In the genomic region with DNA sequence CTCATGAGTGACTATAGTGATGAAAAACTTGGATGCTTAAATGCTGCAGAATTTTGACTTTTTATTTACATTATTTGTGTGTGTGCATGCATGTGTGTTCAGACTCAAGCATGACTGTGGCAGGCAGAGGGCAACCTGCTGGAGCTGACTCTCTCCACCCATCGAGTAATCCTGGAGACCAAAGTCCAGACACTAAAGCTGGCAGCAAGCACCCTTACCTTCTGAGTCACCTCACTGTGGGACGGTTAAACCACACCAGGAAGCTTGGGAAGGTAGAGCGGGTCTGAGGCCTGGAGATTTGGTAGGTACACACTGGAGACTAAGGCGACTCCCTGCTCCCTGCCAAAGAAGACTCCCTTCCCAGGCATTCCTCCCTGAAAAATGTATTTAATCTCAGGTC, we compare ENCODE assay signal across 20 mouse cellular contexts. TPM values are rescaled to one million over a fixed set of nuclear protein-coding genes. Genes with fewer than 3 reads are reported as not detected.
A peak's percentile ranks its signal among the peaks of the same experiment; 100 is the strongest.
DNase-seq lines count a peak whose midpoint lies in the region; ATAC-seq and TF ChIP-seq lines count a peak whose summit lies in the region.
"Had no signal": no experiment of that assay in that cellular context is flagged by ENCODE, and none has a peak within 500 bp of the region (broad histone marks: within the 10 kb centered on the region; RNA-seq: fewer than 3 reads in every experiment).

No protein-coding gene starts in this region.

- no peaks in the 10 kb centered on the region for H3K4me1 ChIP-seq in limb, embryonic 11.5 days (ENCODE audit: control insufficient read depth, insufficient read depth, low read length)
- H3K4me1 ChIP-seq in limb, embryonic 10.5 days, result no peaks in the 10 kb centered on the region
- H3K4me1 ChIP-seq in ES-E14 (ENCODE audit: control insufficient read depth in 2 of 2, insufficient read depth in 2 of 2, low read length in 2 of 2, poor library complexity in 1 of 2), result peaks cover 0 to 13% of the 10 kb centered on the region in 2 experiments; a peak in 3 of 4 replicates
- H3K4me1 ChIP-seq in stomach, embryonic 14.5 days (ENCODE audit: control insufficient read depth, insufficient read depth, low read length), result no peaks in the 10 kb centered on the region
- H3K4me1 ChIP-seq in embryonic facial prominence, embryonic 10.5 days, result no peaks in the 10 kb centered on the region
- H3K4me1 ChIP-seq: forebrain, embryonic 13.5 days; heart, embryonic 12.5 days; limb, embryonic 15.5 days; midbrain, embryonic 10.5 days had no signal

- no peak overlapping the region for H3K4me2 ChIP-seq in limb, embryonic 11.5 days (ENCODE audit: low read depth, severe bottlenecking)
- no peak overlapping the region for H3K4me2 ChIP-seq in stomach, embryonic 14.5 days (replicated peaks; ENCODE audit: low read depth, low read length)
- H3K4me2 ChIP-seq: forebrain, embryonic 13.5 days; heart, embryonic 12.5 days; limb, embryonic 15.5 days; lung, embryonic 14.5 days had no signal

- no peak for DNase-seq in limb, embryonic 11.5 days (ENCODE audit: low spot score)
- no peak for DNase-seq in limb, embryonic 10.5 days (ENCODE audit: low spot score)
- peak; percentile 7 for DNase-seq in ES-E14 (ENCODE audit: low read depth, low spot score)
- peak; percentile 76 for DNase-seq in kidney, adult 9 months
- DNase-seq in layer of hippocampus, adult 9-11 months, result no peak
- no peak for DNase-seq in urinary bladder, postnatal 25 days (ENCODE audit: low spot score)
- no peak for DNase-seq in embryonic facial prominence, embryonic 10.5 days (ENCODE audit: low spot score)
- DNase-seq: adrenal gland, adult 2 months; gastrocnemius, postnatal 36 days; lung, embryonic 14.5 days; lung, postnatal 4 days; retina, postnatal 1 day; right cerebral cortex, postnatal 4 days had no signal

- in situ Hi-C loops in ES-E14 (cut with MboI; ENCODE audit: low sequenced_read_pairs in 2 of 2, unreplicated experiment in 2 of 2), result no loop called here

- H3K27ac ChIP-seq in limb, embryonic 11.5 days (replicated peaks; ENCODE audit: low read depth, low read length), result no peak overlapping the region
- no peak overlapping the region for H3K27ac ChIP-seq in limb, embryonic 10.5 days
- peak overlapping the region; percentile 56; the same call in 1 of the 2 replicates for H3K27ac ChIP-seq in ES-E14 (ENCODE audit: insufficient read depth, low read depth, low read length, poor library complexity, severe bottlenecking)
- H3K27ac ChIP-seq in stomach, embryonic 14.5 days (ENCODE audit: low read length), result no peak overlapping the region
- no peak overlapping the region for H3K27ac ChIP-seq in embryonic facial prominence, embryonic 10.5 days (replicated peaks)
- H3K27ac ChIP-seq: forebrain, embryonic 13.5 days; layer of hippocampus, adult 2 months; limb, embryonic 15.5 days; midbrain, embryonic 10.5 days had no signal

- 0 out of 2 replicates have a peak, but pooled peaks have one; percentile 26 for ATAC-seq in limb, embryonic 11.5 days (ENCODE audit: insufficient number of reproducible peaks, low FRiP score, low TSS enrichment, low read depth)
- peak; percentile 56; the same call in 1 of the 2 replicates for ATAC-seq in stomach, embryonic 14.5 days (ENCODE audit: insufficient number of reproducible peaks, insufficient read depth, low FRiP score, low read depth)
- ATAC-seq: forebrain, embryonic 13.5 days; hindbrain, embryonic 16.5 days had no signal

- H3K27me3 ChIP-seq in limb, embryonic 11.5 days (ENCODE audit: control insufficient read depth, insufficient read depth, low read length), result no peaks in the 10 kb centered on the region
- H3K27me3 ChIP-seq in limb, embryonic 10.5 days (ENCODE audit: low read depth, poor library complexity, severe bottlenecking), result no peaks in the 10 kb centered on the region
- H3K27me3 ChIP-seq in stomach, embryonic 14.5 days (ENCODE audit: control insufficient read depth, insufficient read depth, low read length), result no peaks in the 10 kb centered on the region
- H3K27me3 ChIP-seq in embryonic facial prominence, embryonic 10.5 days (replicated peaks; ENCODE audit: low read depth, poor library complexity, severe bottlenecking), result no peaks in the 10 kb centered on the region
- H3K27me3 ChIP-seq: forebrain, embryonic 13.5 days; heart, embryonic 12.5 days; limb, embryonic 15.5 days had no signal

- H3K4me3 ChIP-seq in limb, embryonic 11.5 days (ENCODE audit: low read depth, low read length), result no peak overlapping the region
- H3K4me3 ChIP-seq in limb, embryonic 10.5 days, result no peak overlapping the region
- peak overlapping the region in 1 of 2 experiments; percentile 10; a peak in 1 of 4 replicates for H3K4me3 ChIP-seq in ES-E14 (ENCODE audit: insufficient read depth in 1 of 2, low read depth in 1 of 2, low read length in 2 of 2, poor library complexity in 1 of 2, severe bottlenecking in 1 of 2)
- no peak overlapping the region for H3K4me3 ChIP-seq in stomach, embryonic 14.5 days (ENCODE audit: low read depth, low read length)
- H3K4me3 ChIP-seq in embryonic facial prominence, embryonic 10.5 days, result no peak overlapping the region
- H3K4me3 ChIP-seq: forebrain, embryonic 13.5 days; heart, embryonic 12.5 days; layer of hippocampus, adult 2 months; limb, embryonic 15.5 days; midbrain, embryonic 10.5 days had no signal

- 88% methylated on average over 4 of the region's 4 CpGs for WGBS in limb, embryonic 11.5 days
- WGBS in limb, embryonic 10.5 days, result 96% methylated on average over 4 of the region's 4 CpGs
- WGBS in stomach, embryonic 14.5 days, result 77% methylated on average over 4 of the region's 4 CpGs
- WGBS in embryonic facial prominence, embryonic 10.5 days, result 88% methylated on average over 4 of the region's 4 CpGs

- 0 out of 2 replicates have a peak, but pooled peaks cover 2% of the 10 kb centered on the region for H3K36me3 ChIP-seq in limb, embryonic 11.5 days (ENCODE audit: control insufficient read depth, insufficient read depth, low read length)
- peaks cover 15% of the 10 kb centered on the region for H3K36me3 ChIP-seq in limb, embryonic 10.5 days
- H3K36me3 ChIP-seq in ES-E14 (ENCODE audit: control insufficient read depth, insufficient read depth, low read length, poor library complexity, severe bottlenecking), result no peaks in the 10 kb centered on the region
- no peaks in the 10 kb centered on the region for H3K36me3 ChIP-seq in stomach, embryonic 14.5 days (ENCODE audit: control insufficient read depth, insufficient read depth, low read length)
- H3K36me3 ChIP-seq in embryonic facial prominence, embryonic 10.5 days (replicated peaks), result peaks cover 42% of the 10 kb centered on the region

- H3K9me3 ChIP-seq in limb, embryonic 11.5 days (ENCODE audit: control insufficient read depth, low read length), result no peaks in the 10 kb centered on the region
- H3K9me3 ChIP-seq in limb, embryonic 10.5 days (replicated peaks), result no peaks in the 10 kb centered on the region
- no peaks in the 10 kb centered on the region for H3K9me3 ChIP-seq in ES-E14 (ENCODE audit: control insufficient read depth, insufficient read depth, low read depth, low read length)
- H3K9me3 ChIP-seq in stomach, embryonic 14.5 days (ENCODE audit: control insufficient read depth, low read depth, low read length), result no peaks in the 10 kb centered on the region
- H3K9me3 ChIP-seq in embryonic facial prominence, embryonic 10.5 days, result no peaks in the 10 kb centered on the region
- H3K9me3 ChIP-seq: limb, embryonic 15.5 days; midbrain, embryonic 10.5 days had no signal

- H3K9ac ChIP-seq in limb, embryonic 11.5 days (ENCODE audit: low read length), result no peak overlapping the region
- H3K9ac ChIP-seq in ES-E14 (ENCODE audit: insufficient read depth, low read depth, low read length, poor library complexity, severe bottlenecking), result no peak overlapping the region; the same call in 1 of the 2 replicates
- no peak overlapping the region for H3K9ac ChIP-seq in stomach, embryonic 14.5 days (replicated peaks; ENCODE audit: low read depth, low read length)
- H3K9ac ChIP-seq: forebrain, embryonic 13.5 days; heart, embryonic 12.5 days; limb, embryonic 15.5 days; lung, embryonic 14.5 days had no signal

TF ChIP-seq in ES-E14, 5 proteins besides CTCF, POLR2A, EP300 and RAD21:
- no peak for TF ChIP-seq ZNF384 (IDR thresholded peaks at IDR 0.05; ENCODE audit: low read depth, low read length)
- TF ChIP-seq MAFK (IDR thresholded peaks at IDR 0.05; ENCODE audit: insufficient read depth, low read depth, low read length), result no peak
- no peak for TF ChIP-seq CHD2 (IDR thresholded peaks at IDR 0.05; ENCODE audit: low read depth, low read length)
- TF ChIP-seq HCFC1 (IDR thresholded peaks at IDR 0.05; ENCODE audit: borderline replicate concordance, insufficient read depth, low read length), result no peak
- TF ChIP-seq ZC3H11A (IDR thresholded peaks at IDR 0.05; ENCODE audit: borderline replicate concordance, low read depth, low read length), result no peak

RNA-seq across cellular contexts. Expression of a gene that starts 38.0 kb away (rescaled TPM):
- polyA plus RNA-seq in limb, embryonic 11.5 days (2014; fragmentation: Nextera tagmentation; extraction: Ambion mirVana), result 53.5 and 56.2 TPM in 2 replicates
- polyA plus RNA-seq in limb, embryonic 10.5 days (2016; fragmentation: Nextera tagmentation; extraction: Ambion mirVana), result 52.8 and 54.4 TPM in 2 replicates
- 20.0 and 21.9 TPM in 2 replicates for total RNA-seq in ES-E14 (2012; rRNA removed)
- polyA plus RNA-seq in stomach, embryonic 14.5 days (2014; fragmentation: Nextera tagmentation; extraction: Ambion mirVana), result 51.6 and 52.4 TPM in 2 replicates
- polyA plus RNA-seq in embryonic facial prominence, embryonic 10.5 days (2016; fragmentation: Nextera tagmentation; extraction: Ambion mirVana), result 61.0 and 67.3 TPM in 2 replicates

Comparison
In these comparisons a context has a peak if more than half of its experiments do, and no peak if none do; other contexts are left out.
1. DNase-seq: peak in ES-E14 (single experiment) and kidney, adult 9 months (single experiment); none in limb, embryonic 11.5 days (single experiment), limb, embryonic 10.5 days (single experiment), layer of hippocampus, adult 9-11 months (single experiment), urinary bladder, postnatal 25 days (single experiment) and embryonic facial prominence, embryonic 10.5 days (single experiment).